Mouse (Mus musculus): ENCODE measurements around the gene Vmo1.

- TF ChIP-seq POLR2A (IDR thresholded peaks at IDR 0.05; ENCODE audit: borderline replicate concordance, insufficient read depth, low read length) (no peak), CTCF (IDR thresholded peaks at IDR 0.05; ENCODE audit: borderline replicate concordance, insufficient read depth, low read depth, low read length) (no peak)
Measured at GRCm38 (mm10) chr11:70512709-70513342, 1.6 kb downstream of the Vmo1 start.

Data from cerebellum, adult 2 months (tissue).